Mouse (Mus musculus): ENCODE data around the gene Gm8113.
"Not testable (repeated sequence)": the region's sequence is repeated elsewhere in the genome, so short reads cannot be mapped to it uniquely, and the experiment has no call there.

Gm8113 gene

GRCm38 (mm10) chr14:43956769-43957168 is 31.6 kb downstream of the Gm8113 start, which contains the start of gene Ang5:
Gene Ang5, plus strand, starts transcription at chr14:43957069.
- not testable (repeated sequence) for DNase-seq (ENCODE audit: low read depth, low spot score); H3K36me3 ChIP-seq (ENCODE audit: control insufficient read depth, insufficient read depth, low read length, poor library complexity, severe bottlenecking); H3K27me3 ChIP-seq (ENCODE audit: control insufficient read depth, insufficient read depth, low read length, poor library complexity, severe bottlenecking)

Measured in splenic B cell, adult 2 months (primary cell).